Mouse (Mus musculus): ENCODE measurements around the gene Clcnka. TPM values are rescaled to one million over a fixed set of nuclear protein-coding genes. Genes with fewer than 3 reads are reported as not detected.

Gene Clcnka
- polyA plus RNA-seq (2015; fragmentation: Nextera tagmentation; extraction: Ambion mirVana) = 0.17 TPM in 1 of 2 replicates, not detected in the other

DNA sequence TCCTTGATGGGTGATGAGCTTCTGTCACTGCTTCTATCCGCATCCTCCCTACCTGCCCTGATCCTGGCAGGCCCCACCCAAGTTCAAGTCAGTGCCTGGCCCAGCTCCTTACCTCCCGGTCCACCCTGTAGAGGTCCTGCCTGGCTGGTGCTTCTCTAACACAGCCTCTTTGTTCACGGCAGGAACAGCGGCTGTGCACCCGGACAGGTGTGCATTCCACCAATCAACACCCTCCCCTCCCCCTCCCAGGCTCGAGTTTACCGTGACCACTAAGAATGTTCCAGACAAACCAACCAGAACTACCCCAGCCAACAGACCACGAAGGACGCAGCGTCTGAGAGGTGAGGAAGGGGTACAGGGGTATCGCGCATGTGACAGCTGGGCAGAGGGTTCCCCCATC lies at the start of gene Clcnka:
TSS of gene Clcnka (minus strand) at position 180 of the 400 bp plus-strand sequence.
- no peaks in the 10 kb centered on the region for H3K36me3 ChIP-seq (ENCODE audit: control insufficient read depth, insufficient read depth, low read length)
- H3K4me1 ChIP-seq (ENCODE audit: control insufficient read depth, insufficient read depth, low read length) = peaks cover 4% of the 10 kb centered on the region
- no peak within 1 kb of the TSS for H3K9ac ChIP-seq (ENCODE audit: low read length)
- no peak within 1 kb of the TSS for H3K27ac ChIP-seq (ENCODE audit: low read length)
- no peak within 1 kb of the TSS for H3K4me2 ChIP-seq (ENCODE audit: low read depth, low read length)
- no peaks in the 10 kb centered on the region for H3K9me3 ChIP-seq (replicated peaks; ENCODE audit: control insufficient read depth, low read length)
- no peak within 1 kb of the TSS for H3K4me3 ChIP-seq (replicated peaks; ENCODE audit: low read length)
- WGBS = 50% methylated on average over 12 of the region's 12 CpGs
- peaks cover under 1% of the 10 kb centered on the region; the same call in 1 of the 2 replicates for H3K27me3 ChIP-seq (ENCODE audit: control insufficient read depth, insufficient read depth, low read length)
- no peak for ATAC-seq (ENCODE audit: insufficient read depth, low FRiP score)

GRCm38 (mm10) chr4:141446211-141446610 lies 47.7 kb upstream of the Clcnka start:
- no peaks in the 10 kb centered on the region for H3K27me3 ChIP-seq (ENCODE audit: control insufficient read depth, insufficient read depth, low read length)
- H3K9me3 ChIP-seq (replicated peaks; ENCODE audit: control insufficient read depth, low read length) = no peaks in the 10 kb centered on the region
- 0 out of 2 replicates have a peak overlapping the region, but pooled peaks have one; percentile 97 for H3K4me3 ChIP-seq (replicated peaks; ENCODE audit: low read length)
- no peaks in the 10 kb centered on the region for H3K36me3 ChIP-seq (ENCODE audit: control insufficient read depth, insufficient read depth, low read length)
- WGBS = 64% methylated on average over 7 of the region's 7 CpGs
- peak overlapping the region; percentile 96 for H3K9ac ChIP-seq (ENCODE audit: low read length)
- ATAC-seq (ENCODE audit: insufficient read depth, low FRiP score) = no peak
- H3K27ac ChIP-seq (ENCODE audit: low read length) = peak overlapping the region; percentile 20; the same call in 1 of the 2 replicates
- H3K4me2 ChIP-seq (ENCODE audit: low read depth, low read length) = no peak overlapping the region
- peaks cover 12% of the 10 kb centered on the region for H3K4me1 ChIP-seq (ENCODE audit: control insufficient read depth, insufficient read depth, low read length)

DNA sequence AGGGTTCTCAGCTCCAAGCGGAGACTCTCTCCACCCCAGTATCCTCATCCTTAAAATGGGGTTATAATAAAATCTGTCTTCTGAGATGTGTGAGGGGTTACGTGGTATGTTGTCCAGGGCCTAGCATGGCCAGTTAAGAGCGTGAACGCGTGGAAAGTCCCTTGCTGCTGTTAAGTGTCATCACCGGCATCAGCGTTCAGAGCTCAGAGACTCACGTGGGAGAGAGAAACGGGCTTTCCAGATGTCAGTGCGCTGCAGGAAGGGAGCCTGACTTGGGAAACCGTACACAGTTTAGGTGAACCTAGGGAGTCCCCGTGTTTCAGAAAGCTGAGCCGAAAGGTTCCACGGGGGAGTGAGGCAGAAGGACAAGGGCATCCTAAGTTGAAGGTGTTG lies 46.8 kb upstream of the Clcnka start:
- 10% methylated on average over 14 of the region's 14 CpGs for WGBS
- H3K4me1 ChIP-seq (ENCODE audit: control insufficient read depth, insufficient read depth, low read length) = peaks cover 12% of the 10 kb centered on the region
- peak overlapping the region; percentile 72; the same call in 1 of the 2 replicates for H3K27ac ChIP-seq (ENCODE audit: low read length)
- H3K4me3 ChIP-seq (replicated peaks; ENCODE audit: low read length) = peak overlapping the region; percentile 97
- peak overlapping the region; percentile 81 for H3K4me2 ChIP-seq (ENCODE audit: low read depth, low read length)
- H3K36me3 ChIP-seq (ENCODE audit: control insufficient read depth, insufficient read depth, low read length) = no peaks in the 10 kb centered on the region
- ATAC-seq (ENCODE audit: insufficient read depth, low FRiP score) = no peak
- H3K9ac ChIP-seq (ENCODE audit: low read length) = peak overlapping the region; percentile 96
- no peaks in the 10 kb centered on the region for H3K9me3 ChIP-seq (replicated peaks; ENCODE audit: control insufficient read depth, low read length)
- no peaks in the 10 kb centered on the region for H3K27me3 ChIP-seq (ENCODE audit: control insufficient read depth, insufficient read depth, low read length)

DNA sequence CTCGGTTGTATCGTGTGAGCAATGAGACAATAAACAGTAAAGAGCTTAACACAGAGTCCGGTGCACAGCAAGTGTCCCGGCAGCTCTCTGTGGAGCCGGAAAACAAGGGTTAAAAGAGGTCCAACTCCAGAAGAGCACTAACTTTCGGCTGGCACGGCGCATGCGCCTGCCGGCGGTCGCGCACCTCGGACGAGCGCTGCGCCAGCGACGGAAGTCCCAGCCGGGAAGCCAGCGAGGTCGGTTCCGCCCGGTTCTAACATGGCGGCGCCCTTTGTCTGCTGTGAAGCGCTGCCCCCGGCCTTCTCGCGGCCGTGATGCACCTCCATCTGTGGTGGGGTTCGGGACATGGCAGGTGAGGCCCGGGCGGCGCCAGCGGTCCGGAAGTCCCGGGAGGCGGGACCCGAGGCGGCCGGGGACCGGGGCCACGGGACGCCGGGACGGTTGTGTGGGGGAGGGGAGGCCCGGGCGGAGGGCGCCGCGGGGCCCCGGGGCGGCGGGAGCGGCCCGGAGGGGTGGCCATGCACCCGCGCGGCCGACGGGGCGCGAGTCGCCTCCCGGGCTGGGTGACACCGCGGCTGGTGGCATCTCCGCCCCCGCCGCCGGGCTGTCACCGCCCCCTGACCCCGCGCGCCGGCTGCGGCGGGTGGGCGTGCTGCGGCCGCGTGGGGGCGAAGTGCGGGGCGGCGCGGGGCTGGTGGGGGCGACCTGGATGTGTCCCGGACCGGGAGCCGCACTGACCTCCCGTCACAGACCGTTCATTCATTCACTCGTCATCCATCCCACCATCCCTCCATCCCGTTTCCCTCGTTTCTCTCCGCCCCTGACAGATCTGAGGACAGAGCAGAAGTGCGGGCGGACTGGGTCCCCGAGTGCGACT lies 46.2 kb upstream of the Clcnka start, which contains the start of gene Zbtb17:
TSS of gene Zbtb17 (plus strand) at position 204 of the 877 bp plus-strand sequence.
- Histone ChIP-seq H3K9me3 (replicated peaks; ENCODE audit: control insufficient read depth, low read length) (no peaks in the 10 kb centered on the region), H3K36me3 (ENCODE audit: control insufficient read depth, insufficient read depth, low read length) (no peaks in the 10 kb centered on the region), H3K27me3 (ENCODE audit: control insufficient read depth, insufficient read depth, low read length) (no peaks in the 10 kb centered on the region), H3K4me1 (ENCODE audit: control insufficient read depth, insufficient read depth, low read length) (peaks cover 12% of the 10 kb centered on the region), H3K27ac (ENCODE audit: low read length) (peak within 1 kb of the TSS; percentile 72), H3K4me3 (replicated peaks; ENCODE audit: low read length) (peak within 1 kb of the TSS; percentile 97), H3K9ac (ENCODE audit: low read length) (peak within 1 kb of the TSS; percentile 96), H3K4me2 (ENCODE audit: low read depth, low read length) (peak within 1 kb of the TSS; percentile 81)
- peak; percentile 91 for ATAC-seq (ENCODE audit: insufficient read depth, low FRiP score)
- WGBS = under 1% methylated on average over 76 of the region's 102 CpGs

- ATAC-seq (ENCODE audit: insufficient read depth, low FRiP score) = no peak
- H3K4me3 ChIP-seq (replicated peaks; ENCODE audit: low read length) = peak overlapping the region; percentile 97
- H3K9ac ChIP-seq (ENCODE audit: low read length) = peak overlapping the region; percentile 96
- WGBS = 40% methylated on average over 11 of the region's 11 CpGs
- H3K4me1 ChIP-seq (ENCODE audit: control insufficient read depth, insufficient read depth, low read length) = peaks cover 12% of the 10 kb centered on the region
- no peaks in the 10 kb centered on the region for H3K36me3 ChIP-seq (ENCODE audit: control insufficient read depth, insufficient read depth, low read length)
- no peaks in the 10 kb centered on the region for H3K27me3 ChIP-seq (ENCODE audit: control insufficient read depth, insufficient read depth, low read length)
- H3K27ac ChIP-seq (ENCODE audit: low read length) = 0 out of 2 replicates have a peak overlapping the region, but pooled peaks have one; percentile 26
- H3K4me2 ChIP-seq (ENCODE audit: low read depth, low read length) = peak overlapping the region; percentile 62
- no peaks in the 10 kb centered on the region for H3K9me3 ChIP-seq (replicated peaks; ENCODE audit: control insufficient read depth, low read length)
These were observed 45.3 kb upstream of the Clcnka start for GRCm38 (mm10) chr4:141443641-141444429.

DNA sequence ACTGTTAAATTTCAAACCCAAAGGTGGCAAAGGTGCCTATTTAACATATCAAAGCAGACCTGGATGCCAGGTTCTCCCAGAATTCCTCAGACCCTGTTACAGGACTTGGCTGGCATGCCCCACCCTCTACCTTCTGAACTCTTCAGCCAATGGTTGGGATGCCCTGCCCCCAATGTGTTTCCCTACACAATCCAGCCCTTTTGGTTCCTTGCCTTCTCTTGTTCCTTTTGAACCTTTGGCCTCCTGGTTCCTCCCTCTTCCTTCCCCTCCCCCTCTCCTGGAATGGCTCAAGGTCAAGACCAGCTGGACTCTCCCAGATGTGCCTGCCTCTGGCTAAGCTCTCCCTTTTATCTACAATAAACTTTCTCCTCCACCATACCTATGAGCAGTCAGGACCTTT lies 42.4 kb upstream of the Clcnka start:
- H3K4me3 ChIP-seq (replicated peaks; ENCODE audit: low read length) = no peak overlapping the region
- no peak overlapping the region for H3K27ac ChIP-seq (ENCODE audit: low read length)
- H3K4me2 ChIP-seq (ENCODE audit: low read depth, low read length) = no peak overlapping the region
- no peaks in the 10 kb centered on the region for H3K27me3 ChIP-seq (ENCODE audit: control insufficient read depth, insufficient read depth, low read length)
- no peak overlapping the region for H3K9ac ChIP-seq (ENCODE audit: low read length)
- H3K36me3 ChIP-seq (ENCODE audit: control insufficient read depth, insufficient read depth, low read length) = no peaks in the 10 kb centered on the region
- H3K9me3 ChIP-seq (replicated peaks; ENCODE audit: control insufficient read depth, low read length) = no peaks in the 10 kb centered on the region
- peaks cover 7% of the 10 kb centered on the region for H3K4me1 ChIP-seq (ENCODE audit: control insufficient read depth, insufficient read depth, low read length)
- no peak for ATAC-seq (ENCODE audit: insufficient read depth, low FRiP score)

DNA sequence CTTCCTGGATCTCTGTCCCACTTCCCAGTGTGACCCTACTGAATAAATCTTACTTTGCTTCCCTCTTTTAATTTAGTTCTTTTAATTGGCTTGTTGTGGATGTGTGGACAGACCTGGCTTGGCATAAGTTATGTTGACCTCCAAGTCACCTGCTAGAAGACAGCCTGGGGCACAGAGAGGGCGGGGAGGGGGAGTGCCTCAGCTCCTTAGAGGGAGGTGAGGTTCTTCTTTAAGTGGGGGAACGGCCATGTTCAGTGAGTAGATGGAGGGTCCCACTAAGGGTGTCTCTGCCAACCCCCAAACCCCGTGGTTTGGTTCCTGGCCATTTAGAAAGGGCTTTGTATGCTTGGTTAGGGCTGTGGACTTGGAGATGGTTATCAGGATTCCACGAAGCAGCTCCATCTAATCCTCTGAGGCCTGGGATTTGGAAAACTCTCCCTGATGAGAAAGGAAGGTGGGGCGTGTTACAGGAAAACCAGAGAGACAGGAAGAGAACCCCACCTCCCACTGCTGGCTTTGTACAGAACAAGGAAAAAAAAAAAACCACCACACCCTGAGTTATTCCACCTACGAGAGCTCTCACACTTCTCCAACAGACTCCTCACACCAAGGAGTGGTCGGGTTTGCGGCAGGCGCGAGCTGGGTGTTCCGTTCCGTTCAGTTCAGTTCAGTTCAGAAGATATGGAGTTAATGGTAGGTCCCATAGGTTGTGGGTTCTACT lies 40.7 kb upstream of the Clcnka start:
- peak overlapping the region; percentile 50; the same call in 1 of the 2 replicates for H3K27ac ChIP-seq (ENCODE audit: low read length)
- no peak overlapping the region for H3K4me3 ChIP-seq (replicated peaks; ENCODE audit: low read length)
- no peak overlapping the region for H3K9ac ChIP-seq (ENCODE audit: low read length)
- ATAC-seq (ENCODE audit: insufficient read depth, low FRiP score) = no peak
- 68% methylated on average over 12 of the region's 12 CpGs for WGBS
- H3K4me1 ChIP-seq (ENCODE audit: control insufficient read depth, insufficient read depth, low read length) = no peaks in the 10 kb centered on the region
- H3K4me2 ChIP-seq (ENCODE audit: low read depth, low read length) = no peak overlapping the region
- H3K27me3 ChIP-seq (ENCODE audit: control insufficient read depth, insufficient read depth, low read length) = no peaks in the 10 kb centered on the region
- no peaks in the 10 kb centered on the region for H3K9me3 ChIP-seq (replicated peaks; ENCODE audit: control insufficient read depth, low read length)
- no peaks in the 10 kb centered on the region for H3K36me3 ChIP-seq (ENCODE audit: control insufficient read depth, insufficient read depth, low read length)

- Histone ChIP-seq H3K27ac (ENCODE audit: low read length) (no peak within 1 kb of the TSS), H3K4me1 (ENCODE audit: control insufficient read depth, insufficient read depth, low read length) (no peaks in the 10 kb centered on the region), H3K4me2 (ENCODE audit: low read depth, low read length) (no peak within 1 kb of the TSS), H3K36me3 (ENCODE audit: control insufficient read depth, insufficient read depth, low read length) (no peaks in the 10 kb centered on the region), H3K27me3 (ENCODE audit: control insufficient read depth, insufficient read depth, low read length) (no peaks in the 10 kb centered on the region), H3K4me3 (replicated peaks; ENCODE audit: low read length) (no peak within 1 kb of the TSS), H3K9ac (ENCODE audit: low read length) (no peak within 1 kb of the TSS), H3K9me3 (replicated peaks; ENCODE audit: control insufficient read depth, low read length) (no peaks in the 10 kb centered on the region)
- no peak for ATAC-seq (ENCODE audit: insufficient read depth, low FRiP score)
- 84% methylated on average over 1 of the region's 1 CpGs for WGBS
These were observed 37.5 kb upstream of the Clcnka start, which contains the start of gene Srarp for GRCm38 (mm10) chr4:141435974-141436373. TSS of gene Srarp (minus strand) at chr4:141436105.

Data from stomach, embryonic 16.5 days (tissue).